Mouse (Mus musculus): ENCODE data around the gene Rrp12.
"Not testable (repeated sequence)": the region's sequence is repeated elsewhere in the genome, so short reads cannot be mapped to it uniquely, and the experiment has no call there.

Rrp12 gene

GRCm38 (mm10) chr19:41895460-41896318 is at the start of gene Rrp12:
Rrp12 (minus strand) TSS chr19:41896173.
- DNase-seq: peak; percentile 71

- no peak for DNase-seq
Observed at GRCm38 (mm10) chr19:41943841-41944240, 47.9 kb upstream of the Rrp12 start.

GRCm38 (mm10) chr19:41938539-41938938 is 42.6 kb upstream of the Rrp12 start:
- no peak for DNase-seq

GRCm38 (mm10) chr19:41935921-41936320 is 39.9 kb upstream of the Rrp12 start:
- no peak for DNase-seq

- no peak for DNase-seq
Observed at GRCm38 (mm10) chr19:41934124-41934523, 38.2 kb upstream of the Rrp12 start.

- peak; percentile 96 for DNase-seq
Observed at GRCm38 (mm10) chr19:41933179-41934086, 37.5 kb upstream of the Rrp12 start, which contains the start of the genes Exosc1 and Zdhhc16. Exosc1 (minus strand) TSS chr19:41933423. Zdhhc16 (plus strand) TSS chr19:41933480.

- DNase-seq: no peak
Observed at GRCm38 (mm10) chr19:41932686-41933085, 36.7 kb upstream of the Rrp12 start.

- DNase-seq: no peak
Observed at GRCm38 (mm10) chr19:41920412-41921067, 24.6 kb upstream of the Rrp12 start.

GRCm38 (mm10) chr19:41919471-41919870 is 23.5 kb upstream of the Rrp12 start:
- no peak for DNase-seq

- DNase-seq: no peak
Observed at GRCm38 (mm10) chr19:41916853-41917252, 20.9 kb upstream of the Rrp12 start.

GRCm38 (mm10) chr19:41915294-41915693 is 19.3 kb upstream of the Rrp12 start:
- no peak for DNase-seq

- not testable (repeated sequence) for DNase-seq
Observed at GRCm38 (mm10) chr19:41914592-41914882, 18.6 kb upstream of the Rrp12 start.

- no peak for DNase-seq
Observed at GRCm38 (mm10) chr19:41913774-41914591, 18.0 kb upstream of the Rrp12 start.

- DNase-seq: peak; percentile 32
Observed at GRCm38 (mm10) chr19:41912121-41913080, 16.4 kb upstream of the Rrp12 start.

- DNase-seq: peak; percentile 99
Observed at GRCm38 (mm10) chr19:41911178-41912073, 15.5 kb upstream of the Rrp12 start, which contains the start of gene Pgam1. Pgam1 (plus strand) TSS chr19:41911923.

GRCm38 (mm10) chr19:41910396-41910795 is 14.4 kb upstream of the Rrp12 start:
- no peak for DNase-seq

- no peak for DNase-seq
Observed at GRCm38 (mm10) chr19:41908736-41909135, 12.8 kb upstream of the Rrp12 start.

GRCm38 (mm10) chr19:41907079-41907760 is 11.2 kb upstream of the Rrp12 start:
- DNase-seq: no peak
